Mouse (Mus musculus) left cerebral cortex, adult 8-10 months (tissue): ENCODE results near the gene Kmt2d. TPM values are rescaled to one million over a fixed set of nuclear protein-coding genes. Genes with fewer than 3 reads are reported as not detected.
"Not testable (repeated sequence)": the region's sequence is repeated elsewhere in the genome, so short reads cannot be mapped to it uniquely, and the experiment has no call there.

Source experiments
- DNase-seq, 2 experiments: peaks; one replicate each; pipeline ENCODE4 v3.0.0; 2022; ENCODE audit warnings: low spot score in 2 of 2
- total RNA-seq, 4 experiments: library from RNA; stranded (reverse); gene quantifications; 2 replicates each; pipeline ENCODE4 v1.2.4; 2022

Gene Kmt2d
- total RNA-seq, result 10 to 100 TPM; 65.4 to 88.7 (median 76.5) TPM

GRCm38 (mm10) chr15:98871070-98871915 is at the start of gene Kmt2d:
Gene Kmt2d, minus strand, starts transcription at chr15:98871204.
- no peak for DNase-seq

GRCm38 (mm10) chr15:98918499-98918895 is 47.5 kb upstream of the Kmt2d start:
- not testable (repeated sequence) for DNase-seq

- DNase-seq, result peak; percentile 94 to 99
These were observed 46.8 kb upstream of the Kmt2d start, which contains the start of gene Lmbr1l for GRCm38 (mm10) chr15:98917538-98918498. Gene Lmbr1l, minus strand, starts transcription at chr15:98918231.

- no peak for DNase-seq
These were observed 46.1 kb upstream of the Kmt2d start for GRCm38 (mm10) chr15:98917091-98917490.

- no peak for DNase-seq
These were observed 45.0 kb upstream of the Kmt2d start for GRCm38 (mm10) chr15:98916016-98916415.

- no peak for DNase-seq
These were observed 43.9 kb upstream of the Kmt2d start for GRCm38 (mm10) chr15:98914903-98915302.

- no peak for DNase-seq
These were observed 33.7 kb upstream of the Kmt2d start for GRCm38 (mm10) chr15:98904692-98905091.

- no peak for DNase-seq
These were observed 31.6 kb upstream of the Kmt2d start for GRCm38 (mm10) chr15:98902600-98902999.

GRCm38 (mm10) chr15:98901530-98901929 is 30.5 kb upstream of the Kmt2d start:
- no peak for DNase-seq

GRCm38 (mm10) chr15:98897928-98898800 is 27.2 kb upstream of the Kmt2d start, which contains the start of gene Dhh:
Gene Dhh, minus strand, starts transcription at chr15:98898540.
- no peak for DNase-seq

- DNase-seq, result no peak
These were observed 26.5 kb upstream of the Kmt2d start for GRCm38 (mm10) chr15:98897495-98897894.

- no peak for DNase-seq
These were observed 24.9 kb upstream of the Kmt2d start for GRCm38 (mm10) chr15:98895635-98896589.

- DNase-seq, result no peak
These were observed 24.0 kb upstream of the Kmt2d start for GRCm38 (mm10) chr15:98894746-98895634.

GRCm38 (mm10) chr15:98893940-98894745 is 23.1 kb upstream of the Kmt2d start, which contains the start of gene Rhebl1:
Gene Rhebl1, minus strand, starts transcription at chr15:98894540.
- peak in 1 of 2 experiments; percentile 40 for DNase-seq

- DNase-seq, result no peak
These were observed 22.0 kb upstream of the Kmt2d start for GRCm38 (mm10) chr15:98893036-98893435.

- peak in 1 of 2 experiments; percentile 63 for DNase-seq
These were observed 21.1 kb upstream of the Kmt2d start for GRCm38 (mm10) chr15:98891907-98892606.

GRCm38 (mm10) chr15:98891198-98891742 is 20.3 kb upstream of the Kmt2d start:
- no peak for DNase-seq
